Mouse (Mus musculus): ENCODE measurements around the gene Tspan4. TPM values are rescaled to one million over a fixed set of nuclear protein-coding genes. Genes with fewer than 3 reads are reported as not detected.

Tspan4 gene
- total RNA-seq (2015) (1.4 and 1.5 TPM in 2 replicates), total RNA-seq (2017) (1.9 and 3.3 TPM in 2 replicates)

- peak; percentile 80 for ATAC-seq (ENCODE audit: poor library complexity, severe bottlenecking)
Measured at GRCm38 (mm10) chr7:141475011-141475804, at the start of gene Tspan4, which contains the start of gene Polr2l. Gene Tspan4 (plus strand): TSS chr7:141475240. Gene Polr2l (minus strand): TSS chr7:141475132.

- no peak for ATAC-seq (ENCODE audit: poor library complexity, severe bottlenecking)
Measured at GRCm38 (mm10) chr7:141426948-141427730, 47.9 kb upstream of the Tspan4 start.

GRCm38 (mm10) chr7:141428701-141429100, 46.3 kb upstream of the Tspan4 start:
- ATAC-seq (ENCODE audit: poor library complexity, severe bottlenecking) = no peak

- no peak for ATAC-seq (ENCODE audit: poor library complexity, severe bottlenecking)
Measured at GRCm38 (mm10) chr7:141429310-141429709, 45.7 kb upstream of the Tspan4 start, which contains the start of gene Cend1. Gene Cend1 (minus strand): TSS chr7:141429491.

- no peak for ATAC-seq (ENCODE audit: poor library complexity, severe bottlenecking)
Measured at GRCm38 (mm10) chr7:141429840-141430584, 45.0 kb upstream of the Tspan4 start.

GRCm38 (mm10) chr7:141430585-141431240, 44.3 kb upstream of the Tspan4 start:
- no peak for ATAC-seq (ENCODE audit: poor library complexity, severe bottlenecking)

- no peak for ATAC-seq (ENCODE audit: poor library complexity, severe bottlenecking)
Measured at GRCm38 (mm10) chr7:141431434-141432185, 43.4 kb upstream of the Tspan4 start.

GRCm38 (mm10) chr7:141432186-141432611, 42.8 kb upstream of the Tspan4 start:
- ATAC-seq (ENCODE audit: poor library complexity, severe bottlenecking) = no peak

- ATAC-seq (ENCODE audit: poor library complexity, severe bottlenecking) = no peak
Measured at GRCm38 (mm10) chr7:141432741-141433516, 42.1 kb upstream of the Tspan4 start.

- ATAC-seq (ENCODE audit: poor library complexity, severe bottlenecking) = no peak
Measured at GRCm38 (mm10) chr7:141433517-141434400, 41.3 kb upstream of the Tspan4 start.

- no peak; the same call in 1 of the 2 replicates for ATAC-seq (ENCODE audit: poor library complexity, severe bottlenecking)
Measured at GRCm38 (mm10) chr7:141434464-141434863, 40.6 kb upstream of the Tspan4 start.

GRCm38 (mm10) chr7:141435129-141435855, 39.7 kb upstream of the Tspan4 start:
- peak; percentile 71 for ATAC-seq (ENCODE audit: poor library complexity, severe bottlenecking)

GRCm38 (mm10) chr7:141435856-141436522, 39.1 kb upstream of the Tspan4 start:
- ATAC-seq (ENCODE audit: poor library complexity, severe bottlenecking) = no peak

- ATAC-seq (ENCODE audit: poor library complexity, severe bottlenecking) = no peak
Measured at GRCm38 (mm10) chr7:141436523-141436892, 38.5 kb upstream of the Tspan4 start.

GRCm38 (mm10) chr7:141437178-141438120, 37.6 kb upstream of the Tspan4 start, which contains the start of gene Slc25a22:
Gene Slc25a22 (minus strand): TSS chr7:141437892.
- ATAC-seq (ENCODE audit: poor library complexity, severe bottlenecking) = peak; percentile 84
